Mouse (Mus musculus) lung, adult 2 months (tissue): Measurements from ENCODE around the gene Col24a1.

Experiments used
- CTCF ChIP-seq: fragments of 200-500 bp; IDR thresholded peaks from 2 replicates; pipeline ENCODE4 v1.5.1; 2011; ENCODE audit warnings: mild to moderate bottlenecking, low read length, control low read depth; ENCODE audit not compliant: insufficient read depth
- POLR2A ChIP-seq: fragments of 200-500 bp; IDR thresholded peaks from 2 replicates; pipeline ENCODE4 v1.6.1; 2011; ENCODE audit warnings: low read depth, mild to moderate bottlenecking, control low read depth, low read length, borderline replicate concordance; ENCODE audit errors: extremely low read depth

DNA sequence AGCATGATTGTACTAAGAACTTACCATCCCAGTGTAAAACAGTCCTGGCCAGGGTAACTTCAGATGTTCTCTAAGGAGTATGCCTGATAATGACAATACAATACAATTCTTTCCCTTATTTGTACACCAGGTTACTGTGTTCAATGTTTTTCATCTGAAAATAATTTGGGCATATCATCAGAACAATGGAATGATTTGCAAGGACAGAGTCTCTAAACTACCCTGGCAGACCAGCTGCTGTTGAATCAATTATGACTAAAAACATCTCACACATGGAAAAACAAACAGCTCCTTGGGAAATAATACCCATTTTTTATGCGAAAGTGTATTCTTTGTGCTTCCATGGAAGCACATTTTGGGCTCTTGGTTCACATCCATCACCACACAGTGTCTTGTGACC, 198.0 kb downstream of the Col24a1 start:
- TF ChIP-seq CTCF (no peak), POLR2A (no peak)
